Comparison of ENCODE assay signal across 8 mouse cellular contexts in genomic region chr6:128849902-128850301, GRCm38 (mm10). TPM values are rescaled to one million over a fixed set of nuclear protein-coding genes. Genes with fewer than 3 reads are reported as not detected.
DNase-seq lines count a peak whose midpoint lies in the region; ATAC-seq and TF ChIP-seq lines count a peak whose summit lies in the region.
"Had no signal": no experiment of that assay in that cellular context is flagged by ENCODE, and none has a peak within 500 bp of the region (broad histone marks: within the 10 kb centered on the region; RNA-seq: fewer than 3 reads in every experiment).

No protein-coding gene starts in this region.

- no peaks in the 10 kb centered on the region for H3K36me3 ChIP-seq in ES-Bruce4 (ENCODE audit: control insufficient read depth, insufficient read depth, low read length, poor library complexity, severe bottlenecking)
- H3K36me3 ChIP-seq in forebrain, embryonic 14.5 days (ENCODE audit: control insufficient read depth, insufficient read depth, low read length): no peaks in the 10 kb centered on the region

- TF ChIP-seq POLR2A in ES-Bruce4 (IDR thresholded peaks at IDR 0.05; ENCODE audit: insufficient read depth, low read length): no peak

- H3K27ac ChIP-seq in ES-Bruce4 (ENCODE audit: insufficient read depth, low read length): no peak overlapping the region
- no peak overlapping the region for H3K27ac ChIP-seq in forebrain, embryonic 14.5 days (ENCODE audit: low read depth, low read length)

- H3K4me1 ChIP-seq in ES-Bruce4 (ENCODE audit: control insufficient read depth, insufficient read depth, low read length): no peaks in the 10 kb centered on the region
- no peaks in the 10 kb centered on the region for H3K4me1 ChIP-seq in forebrain, embryonic 14.5 days (ENCODE audit: control insufficient read depth, insufficient read depth, low read length)

- no peak for ATAC-seq in forebrain, embryonic 14.5 days

- 48% methylated on average over 2 of the region's 2 CpGs for WGBS in forebrain, embryonic 14.5 days

- no peak overlapping the region for H3K9ac ChIP-seq in ES-Bruce4 (ENCODE audit: low read depth, poor library complexity, severe bottlenecking)
- no peak overlapping the region for H3K9ac ChIP-seq in forebrain, embryonic 14.5 days (ENCODE audit: low read length)

- H3K4me3 ChIP-seq in ES-Bruce4 (ENCODE audit: low read depth, low read length): no peak overlapping the region
- H3K4me3 ChIP-seq in forebrain, embryonic 14.5 days (ENCODE audit: low read depth, low read length): no peak overlapping the region

- no peak for TF ChIP-seq EP300 in ES-Bruce4 (IDR thresholded peaks at IDR 0.05; ENCODE audit: insufficient read depth, low read depth, low read length)

- no peak overlapping the region for H3K4me2 ChIP-seq in forebrain, embryonic 14.5 days (ENCODE audit: low read length)

- H3K27me3 ChIP-seq in ES-Bruce4 (ENCODE audit: control insufficient read depth, insufficient read depth, low read length, poor library complexity, severe bottlenecking): no peaks in the 10 kb centered on the region
- no peaks in the 10 kb centered on the region for H3K27me3 ChIP-seq in forebrain, embryonic 14.5 days (replicated peaks; ENCODE audit: control insufficient read depth, insufficient read depth, low read length)

- H3K9me3 ChIP-seq in ES-Bruce4 (replicated peaks; ENCODE audit: control insufficient read depth, insufficient read depth, low read length, poor library complexity, severe bottlenecking): 0 out of 2 replicates have a peak, but pooled peaks cover 4% of the 10 kb centered on the region
- H3K9me3 ChIP-seq in forebrain, embryonic 14.5 days (replicated peaks; ENCODE audit: control insufficient read depth, low read length): no peaks in the 10 kb centered on the region

- peak; percentile 6 for TF ChIP-seq CTCF in ES-Bruce4 (IDR thresholded peaks at IDR 0.05; ENCODE audit: low read depth, low read length)

- DNase-seq in layer of hippocampus, postnatal 36 days: peak; percentile 11 to 23
- no peak for DNase-seq in layer of hippocampus, adult 9-11 months
- DNase-seq in adrenal gland, postnatal 25 days: peak; percentile 47
- peak; percentile 72 for DNase-seq in forebrain, embryonic 14.5 days (ENCODE audit: low spot score)
- DNase-seq in lung, adult 18-20 months: peak; percentile 44 to 47
- DNase-seq in retina, postnatal 1 day: peak; percentile 82

RNA-seq across cellular contexts. Expression of gene Klrb1b, which starts 23.8 kb away (rescaled TPM):
- not detected for total RNA-seq in layer of hippocampus, postnatal 36 days (2021)
- not detected in 2 replicates for polyA plus RNA-seq in ES-Bruce4 (2011; ENCODE audit: insufficient read depth, insufficient read length, low read depth, missing spikeins)
- total RNA-seq in adrenal gland, postnatal 25 days (2021): not detected in 2 replicates
- polyA plus RNA-seq in forebrain, embryonic 14.5 days (2014; fragmentation: Nextera tagmentation; extraction: Ambion mirVana): not detected in 2 replicates
- total RNA-seq: gastrocnemius, adult 8-10 months had no signal

RNA-seq across cellular contexts. Expression of gene Gm44511, which starts 23.8 kb away (rescaled TPM):
- total RNA-seq in layer of hippocampus, postnatal 36 days (2021): not detected
- polyA plus RNA-seq in ES-Bruce4 (2011; ENCODE audit: insufficient read depth, insufficient read length, low read depth, missing spikeins): not detected in 2 replicates
- total RNA-seq in adrenal gland, postnatal 25 days (2021): not detected in 2 replicates
- not detected in 2 replicates for polyA plus RNA-seq in forebrain, embryonic 14.5 days (2014; fragmentation: Nextera tagmentation; extraction: Ambion mirVana)

RNA-seq across cellular contexts. Expression of gene Clec2i, which starts 37.5 kb away (rescaled TPM):
- total RNA-seq in layer of hippocampus, postnatal 36 days (2021): not detected
- polyA plus RNA-seq in ES-Bruce4 (2011; ENCODE audit: insufficient read depth, insufficient read length, low read depth, missing spikeins): not detected in 2 replicates
- not detected in 2 replicates for total RNA-seq in adrenal gland, postnatal 25 days (2021)
- polyA plus RNA-seq in forebrain, embryonic 14.5 days (2014; fragmentation: Nextera tagmentation; extraction: Ambion mirVana): not detected in 2 replicates
- total RNA-seq: gastrocnemius, adult 8-10 months had no signal

RNA-seq across cellular contexts. Expression of gene BC035044, which starts 41.0 kb away (rescaled TPM):
- total RNA-seq in layer of hippocampus, postnatal 36 days (2021): 1 to 10 TPM; 2.1 to 2.2 TPM
- polyA plus RNA-seq in ES-Bruce4 (2011; ENCODE audit: insufficient read depth, insufficient read length, low read depth, missing spikeins): not detected in 2 replicates
- 0.18 TPM in 1 of 2 replicates, not detected in the other for total RNA-seq in adrenal gland, postnatal 25 days (2021)
- polyA plus RNA-seq in forebrain, embryonic 14.5 days (2014; fragmentation: Nextera tagmentation; extraction: Ambion mirVana): 0.52 and 0.65 TPM in 2 replicates
- total RNA-seq: gastrocnemius, adult 8-10 months had no signal
